Mouse (Mus musculus): ENCODE measurements around the gene Rpusd3. TPM values are rescaled to one million over a fixed set of nuclear protein-coding genes. Genes with fewer than 3 reads are reported as not detected.
A peak's percentile ranks its signal among the peaks of the same experiment; 100 is the strongest.

Rpusd3 gene
- polyA plus RNA-seq, 1 experiment from 2014 or later = 24.3 TPM

GRCm38 (mm10) chr6:113442087-113442441, 22.9 kb upstream of the Rpusd3 start:
- H3K9me3 ChIP-seq = no peaks in the 10 kb centered on the region
- peak; percentile 26 for ATAC-seq
- peak overlapping the region; percentile 87 for H3K4me3 ChIP-seq (replicated peaks)
- no peaks in the 10 kb centered on the region for H3K27me3 ChIP-seq (replicated peaks)
- H3K4me1 ChIP-seq (replicated peaks) = peaks cover 5% of the 10 kb centered on the region; the same call in 1 of the 2 replicates
- H3K27ac ChIP-seq = no peak overlapping the region
- peak overlapping the region; percentile 83 for H3K4me2 ChIP-seq (replicated peaks)
- H3K36me3 ChIP-seq = peaks cover 8% of the 10 kb centered on the region; the same call in 1 of the 2 replicates
- H3K9ac ChIP-seq = peak overlapping the region; percentile 92
- 38% methylated on average over 9 of the region's 9 CpGs for WGBS

GRCm38 (mm10) chr6:113441147-113441680, 22.1 kb upstream of the Rpusd3 start:
- no peaks in the 10 kb centered on the region for H3K27me3 ChIP-seq (replicated peaks)
- ATAC-seq = no peak
- no peak overlapping the region for H3K9ac ChIP-seq
- no peaks in the 10 kb centered on the region for H3K36me3 ChIP-seq
- 56% methylated on average over 7 of the region's 7 CpGs for WGBS
- H3K4me1 ChIP-seq (replicated peaks) = peaks cover 5% of the 10 kb centered on the region; the same call in 1 of the 2 replicates
- no peak overlapping the region for H3K27ac ChIP-seq
- H3K9me3 ChIP-seq = no peaks in the 10 kb centered on the region
- H3K4me3 ChIP-seq (replicated peaks) = no peak overlapping the region
- no peak overlapping the region for H3K4me2 ChIP-seq (replicated peaks)

GRCm38 (mm10) chr6:113440686-113441085, 21.5 kb upstream of the Rpusd3 start:
- Histone ChIP-seq H3K9me3 (no peaks in the 10 kb centered on the region), H3K27ac (no peak overlapping the region)
- WGBS = 84% methylated on average over 3 of the region's 3 CpGs

GRCm38 (mm10) chr6:113438721-113439430, 19.7 kb upstream of the Rpusd3 start:
- WGBS = 45% methylated on average over 12 of the region's 12 CpGs
- no peak for ATAC-seq

More at GRCm38 (mm10) chr6:113440686-113441085, 21.5 kb upstream of the Rpusd3 start:
- H3K4me1 ChIP-seq (replicated peaks) = peaks cover 5% of the 10 kb centered on the region; the same call in 1 of the 2 replicates
- H3K9ac ChIP-seq = no peak overlapping the region
- no peak overlapping the region for H3K4me2 ChIP-seq (replicated peaks)
- no peaks in the 10 kb centered on the region for H3K27me3 ChIP-seq (replicated peaks)
- no peak overlapping the region for H3K4me3 ChIP-seq (replicated peaks)
- ATAC-seq = no peak
- no peaks in the 10 kb centered on the region for H3K36me3 ChIP-seq

GRCm38 (mm10) chr6:113437135-113437534, 18.0 kb upstream of the Rpusd3 start:
- Histone ChIP-seq H3K4me1 (replicated peaks) (0 out of 2 replicates have a peak, but pooled peaks cover 2% of the 10 kb centered on the region), H3K4me3 (replicated peaks) (no peak overlapping the region), H3K36me3 (no peaks in the 10 kb centered on the region), H3K27ac (no peak overlapping the region), H3K9ac (no peak overlapping the region), H3K4me2 (replicated peaks) (no peak overlapping the region), H3K27me3 (replicated peaks) (no peaks in the 10 kb centered on the region), H3K9me3 (no peaks in the 10 kb centered on the region)
- ATAC-seq = no peak
- 74% methylated on average over 12 of the region's 12 CpGs for WGBS

More at GRCm38 (mm10) chr6:113438721-113439430, 19.7 kb upstream of the Rpusd3 start:
- no peak overlapping the region for H3K4me3 ChIP-seq (replicated peaks)
- peaks cover 7% of the 10 kb centered on the region; the same call in 1 of the 2 replicates for H3K4me1 ChIP-seq (replicated peaks)
- H3K9ac ChIP-seq = no peak overlapping the region
- H3K9me3 ChIP-seq = no peaks in the 10 kb centered on the region
- H3K4me2 ChIP-seq (replicated peaks) = no peak overlapping the region
- H3K27ac ChIP-seq = no peak overlapping the region
- H3K27me3 ChIP-seq (replicated peaks) = no peaks in the 10 kb centered on the region
- H3K36me3 ChIP-seq = no peaks in the 10 kb centered on the region

- Histone ChIP-seq H3K27ac (0 out of 2 replicates have a peak within 1 kb of the TSS, but pooled peaks have one; percentile 54), H3K4me2 (replicated peaks) (peak within 1 kb of the TSS; percentile 35; the same call in 1 of the 2 replicates), H3K9ac (no peak within 1 kb of the TSS), H3K4me3 (replicated peaks) (no peak within 1 kb of the TSS), H3K36me3 (no peaks in the 10 kb centered on the region), H3K4me1 (replicated peaks) (0 out of 2 replicates have a peak, but pooled peaks cover 2% of the 10 kb centered on the region), H3K9me3 (no peaks in the 10 kb centered on the region), H3K27me3 (replicated peaks) (no peaks in the 10 kb centered on the region)
- 82% methylated on average over 9 of the region's 9 CpGs for WGBS
- no peak for ATAC-seq
Measured at GRCm38 (mm10) chr6:113435664-113436205, 16.6 kb upstream of the Rpusd3 start, which contains the start of gene Cidec. Gene Cidec (minus strand): TSS chr6:113435760.

GRCm38 (mm10) chr6:113434691-113435090, 15.6 kb upstream of the Rpusd3 start:
- 48% methylated on average over 7 of the region's 7 CpGs for WGBS
- ATAC-seq = peak; percentile 92
- Histone ChIP-seq H3K9me3 (no peaks in the 10 kb centered on the region), H3K4me2 (replicated peaks) (peak overlapping the region; percentile 35; the same call in 1 of the 2 replicates), H3K27me3 (replicated peaks) (no peaks in the 10 kb centered on the region), H3K36me3 (no peaks in the 10 kb centered on the region), H3K9ac (no peak overlapping the region), H3K4me1 (replicated peaks) (0 out of 2 replicates have a peak, but pooled peaks cover 2% of the 10 kb centered on the region), H3K4me3 (replicated peaks) (no peak overlapping the region), H3K27ac (peak overlapping the region; percentile 54; the same call in 1 of the 2 replicates)

- Histone ChIP-seq H3K27ac (no peak overlapping the region), H3K27me3 (replicated peaks) (no peaks in the 10 kb centered on the region), H3K4me2 (replicated peaks) (no peak overlapping the region), H3K36me3 (no peaks in the 10 kb centered on the region), H3K4me3 (replicated peaks) (no peak overlapping the region), H3K9me3 (no peaks in the 10 kb centered on the region), H3K9ac (no peak overlapping the region), H3K4me1 (replicated peaks) (0 out of 2 replicates have a peak, but pooled peaks cover 2% of the 10 kb centered on the region)
- no peak for ATAC-seq
- WGBS = 73% methylated on average over 3 of the region's 3 CpGs
Measured at GRCm38 (mm10) chr6:113433661-113434060, 14.5 kb upstream of the Rpusd3 start.

- no peak overlapping the region for H3K4me2 ChIP-seq (replicated peaks)
- no peak for ATAC-seq
Measured at GRCm38 (mm10) chr6:113431801-113432200, 12.7 kb upstream of the Rpusd3 start.

GRCm38 (mm10) chr6:113430846-113431245, 11.7 kb upstream of the Rpusd3 start:
- no peaks in the 10 kb centered on the region for H3K9me3 ChIP-seq
- no peak overlapping the region for H3K4me3 ChIP-seq (replicated peaks)
- no peak overlapping the region for H3K27ac ChIP-seq
- H3K4me2 ChIP-seq (replicated peaks) = no peak overlapping the region
- WGBS = 50% methylated on average over 3 of the region's 3 CpGs
- no peak overlapping the region for H3K9ac ChIP-seq
- no peaks in the 10 kb centered on the region for H3K36me3 ChIP-seq
- ATAC-seq = no peak
- H3K27me3 ChIP-seq (replicated peaks) = no peaks in the 10 kb centered on the region
- 0 out of 2 replicates have a peak, but pooled peaks cover 2% of the 10 kb centered on the region for H3K4me1 ChIP-seq (replicated peaks)

More at GRCm38 (mm10) chr6:113431801-113432200, 12.7 kb upstream of the Rpusd3 start:
- no peak overlapping the region for H3K9ac ChIP-seq
- no peaks in the 10 kb centered on the region for H3K9me3 ChIP-seq
- 0 out of 2 replicates have a peak, but pooled peaks cover 2% of the 10 kb centered on the region for H3K4me1 ChIP-seq (replicated peaks)
- no peak overlapping the region for H3K4me3 ChIP-seq (replicated peaks)
- H3K27me3 ChIP-seq (replicated peaks) = no peaks in the 10 kb centered on the region
- WGBS = 67% methylated on average over 3 of the region's 3 CpGs
- no peak overlapping the region for H3K27ac ChIP-seq
- H3K36me3 ChIP-seq = no peaks in the 10 kb centered on the region

GRCm38 (mm10) chr6:113429965-113430364, 10.8 kb upstream of the Rpusd3 start:
- 78% methylated on average over 3 of the region's 3 CpGs for WGBS

GRCm38 (mm10) chr6:113428006-113428405, 8.9 kb upstream of the Rpusd3 start:
- 86% methylated on average over 16 of the region's 16 CpGs for WGBS

More at GRCm38 (mm10) chr6:113429965-113430364, 10.8 kb upstream of the Rpusd3 start:
- no peak for ATAC-seq
- no peak overlapping the region for H3K4me3 ChIP-seq (replicated peaks)
- 0 out of 2 replicates have a peak, but pooled peaks cover 2% of the 10 kb centered on the region for H3K4me1 ChIP-seq (replicated peaks)
- H3K4me2 ChIP-seq (replicated peaks) = no peak overlapping the region
- H3K27me3 ChIP-seq (replicated peaks) = no peaks in the 10 kb centered on the region
- no peaks in the 10 kb centered on the region for H3K9me3 ChIP-seq
- H3K9ac ChIP-seq = no peak overlapping the region
- H3K27ac ChIP-seq = no peak overlapping the region
- H3K36me3 ChIP-seq = no peaks in the 10 kb centered on the region

More at GRCm38 (mm10) chr6:113428006-113428405, 8.9 kb upstream of the Rpusd3 start:
- Histone ChIP-seq H3K4me3 (replicated peaks) (no peak overlapping the region), H3K27me3 (replicated peaks) (no peaks in the 10 kb centered on the region), H3K36me3 (no peaks in the 10 kb centered on the region), H3K4me1 (replicated peaks) (no peaks in the 10 kb centered on the region), H3K9ac (no peak overlapping the region), H3K4me2 (replicated peaks) (no peak overlapping the region), H3K27ac (no peak overlapping the region), H3K9me3 (no peaks in the 10 kb centered on the region)
- ATAC-seq = no peak

Data from intestine, embryonic 15.5 days (tissue).